Mouse (Mus musculus) forelimb bud, embryonic 11.5 days (tissue): ENCODE data around the gene Zkscan1.
A peak's percentile ranks its signal among the peaks of the same experiment; 100 is the strongest.
"Not testable (repeated sequence)": the region's sequence is repeated elsewhere in the genome, so short reads cannot be mapped to it uniquely, and the experiment has no call there.

ENCODE experiments used
- DNase-seq: peaks from one replicate; pipeline ENCODE4 v3.0.0-alpha.2; 2012; ENCODE audit warnings: low read depth, low spot score

The Zkscan1 gene

DNA sequence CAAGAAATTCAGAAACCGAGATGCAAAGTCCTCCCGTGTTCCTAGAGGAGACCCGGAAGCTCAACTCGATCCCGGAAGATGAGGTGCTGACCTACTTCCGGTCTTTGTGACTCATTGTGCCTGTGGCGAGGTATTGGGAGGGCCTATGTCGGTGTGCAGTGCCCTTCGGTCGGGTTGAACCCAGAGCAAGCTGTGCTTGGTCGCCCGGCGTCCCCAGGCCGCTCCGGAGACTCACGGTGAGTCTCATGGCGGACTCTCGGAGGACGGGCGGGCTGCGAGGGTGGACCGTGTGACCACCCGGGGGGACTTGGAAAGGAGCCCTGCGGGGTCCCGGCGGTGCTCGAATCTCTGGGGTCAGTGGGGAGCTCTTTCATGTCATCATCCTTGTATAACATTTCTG is at the start of gene Zkscan1:
Zkscan1 (plus strand) TSS at position 89 of the 400 bp plus-strand sequence.
- DNase-seq: peak; percentile 91

DNA sequence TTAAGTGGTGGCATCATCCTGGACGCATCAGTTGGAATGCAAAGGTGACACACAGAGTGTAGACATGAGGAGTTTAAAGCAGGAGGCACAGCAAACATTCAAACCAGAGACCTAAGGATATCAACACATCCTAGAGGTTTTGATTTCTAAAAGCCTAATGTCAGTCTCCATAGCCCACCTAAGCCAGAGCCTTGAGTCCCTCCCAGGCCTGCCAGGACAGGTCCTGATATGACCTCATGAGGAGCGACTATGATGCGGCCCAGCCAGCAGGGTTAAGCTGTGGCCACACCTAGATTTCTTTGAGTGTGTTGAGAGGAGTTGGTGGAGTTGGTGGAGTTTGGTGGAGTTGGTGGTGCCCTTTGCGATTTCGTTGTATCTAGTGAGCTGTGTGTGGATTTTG is 32.0 kb upstream of the Zkscan1 start, which contains the start of gene Smok3c:
Smok3c (plus strand) TSS at position 301 of the 400 bp plus-strand sequence.
- DNase-seq: not testable (repeated sequence)

DNA sequence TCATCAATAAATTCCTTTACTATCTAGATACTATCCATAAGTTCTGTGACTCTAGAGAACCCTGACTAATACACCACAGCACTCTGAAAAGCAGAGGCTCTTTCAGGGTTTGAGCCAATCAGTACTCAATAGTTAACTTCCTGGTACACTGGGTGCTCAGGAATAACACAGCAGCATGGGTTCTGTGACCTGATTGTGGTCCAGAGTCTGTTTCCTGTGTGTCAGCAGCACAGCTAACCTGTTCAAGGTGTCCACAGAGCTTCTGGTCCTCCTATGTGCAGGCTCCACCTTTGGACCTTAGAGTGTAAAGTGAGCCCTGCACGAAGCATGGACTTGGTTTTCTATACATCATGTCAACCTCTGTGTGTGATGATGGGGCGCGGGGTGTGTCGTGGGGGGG is 11.1 kb upstream of the Zkscan1 start:
- no peak for DNase-seq

DNA sequence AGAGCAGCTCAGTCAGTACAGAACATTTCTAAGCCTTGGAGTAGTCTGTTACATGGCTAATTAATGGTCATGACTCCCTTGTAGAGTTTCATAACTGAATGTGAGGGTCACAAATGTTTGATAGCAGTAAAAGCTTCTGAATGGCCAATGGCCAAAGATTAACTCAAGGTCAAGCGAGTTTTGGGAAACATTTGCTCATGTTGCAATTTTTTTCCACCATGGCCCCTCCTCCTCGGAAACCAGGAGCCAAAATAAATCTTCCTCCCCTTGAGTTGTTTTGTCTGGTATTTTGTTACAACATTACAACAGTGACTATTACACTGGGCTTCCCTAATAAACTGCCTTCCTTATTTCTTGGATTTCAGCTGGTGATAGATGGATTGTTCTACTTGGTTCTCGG is 9.2 kb upstream of the Zkscan1 start:
- DNase-seq: no peak

DNA sequence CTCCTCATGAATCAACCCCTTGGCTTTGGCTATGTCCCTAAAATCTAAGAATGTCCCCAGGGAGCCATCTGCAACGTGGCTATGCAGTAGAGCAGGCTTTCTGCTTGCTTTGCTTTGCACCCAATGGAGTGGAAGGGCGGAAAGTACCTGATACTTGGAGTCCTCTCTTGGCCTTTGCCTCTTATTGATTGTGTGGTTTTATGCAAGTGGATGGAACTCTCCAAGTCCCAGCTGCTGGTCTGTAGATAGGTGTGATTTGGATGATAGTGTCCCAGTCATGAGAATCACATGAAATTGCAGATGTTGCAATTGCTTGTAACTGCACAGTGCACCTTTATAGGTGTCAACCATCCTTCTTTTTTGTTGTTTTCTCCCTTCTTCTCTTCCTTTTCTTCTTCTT is 8.7 kb upstream of the Zkscan1 start:
- DNase-seq: no peak

DNA sequence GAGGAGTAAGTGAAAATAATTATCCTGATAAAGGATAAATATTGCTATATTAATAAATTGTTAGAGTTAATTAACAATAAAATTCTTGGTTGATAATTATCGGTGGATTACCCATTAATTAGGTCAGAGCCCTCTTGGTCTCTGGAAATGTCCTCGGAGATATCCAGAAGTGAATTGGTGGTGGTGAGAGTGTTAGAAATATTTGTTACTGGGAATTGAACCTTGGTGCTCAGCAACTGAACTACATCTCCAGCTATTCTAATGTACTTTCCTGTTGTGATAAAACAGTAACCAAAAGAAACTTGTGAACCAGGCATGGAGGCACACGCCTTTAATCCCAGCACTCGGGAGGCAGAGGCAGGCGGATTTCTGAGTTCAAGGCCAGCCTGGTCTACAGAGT is 4.4 kb upstream of the Zkscan1 start:
- DNase-seq: no peak

DNA sequence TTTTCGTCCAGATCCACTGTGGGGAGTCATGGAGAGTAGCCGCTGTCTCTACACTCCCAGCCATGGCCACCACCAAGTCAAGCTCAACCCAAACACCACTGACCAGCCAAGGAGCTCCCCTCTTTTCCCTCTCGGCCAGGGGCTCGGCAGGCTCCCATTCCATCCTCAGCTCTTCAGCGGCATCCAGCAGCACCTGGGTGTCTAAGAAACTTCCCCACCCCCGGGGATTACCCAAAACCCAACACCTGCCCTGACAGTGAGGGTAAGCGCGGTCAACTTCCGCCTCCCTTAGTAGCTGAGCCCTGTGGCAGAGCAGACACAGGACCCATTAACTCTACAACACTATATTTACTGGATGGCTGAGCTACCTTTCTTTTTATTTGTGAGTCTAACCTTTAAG is 3.4 kb upstream of the Zkscan1 start:
- DNase-seq: no peak

DNA sequence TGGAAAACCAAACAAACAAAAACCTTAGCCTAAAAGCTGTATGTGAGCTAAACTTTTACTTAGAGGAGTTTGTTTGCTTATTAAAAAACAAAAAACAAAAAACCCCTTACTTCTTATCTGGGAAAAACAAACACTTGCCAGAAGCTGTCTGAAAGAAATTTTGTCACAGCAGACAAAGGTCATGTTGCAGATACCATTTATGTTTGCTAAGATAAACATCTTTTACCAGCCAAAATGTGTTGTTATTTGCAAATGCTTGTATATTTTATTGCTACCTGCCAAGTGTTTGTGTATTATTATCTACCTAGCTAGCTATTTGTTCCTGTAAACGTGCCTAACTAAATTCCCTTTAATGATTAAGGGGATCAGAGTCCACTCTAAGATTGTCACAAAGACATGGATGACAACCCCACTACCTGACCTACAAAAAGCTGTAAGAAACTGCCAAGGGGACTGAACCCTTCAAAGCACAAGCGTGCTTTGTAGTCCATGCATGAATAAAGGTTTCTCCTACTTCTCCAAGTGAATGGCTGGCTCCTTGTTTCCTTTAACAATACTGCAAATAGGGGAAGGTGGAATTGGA is 1.5 kb upstream of the Zkscan1 start:
- DNase-seq: no peak

DNA sequence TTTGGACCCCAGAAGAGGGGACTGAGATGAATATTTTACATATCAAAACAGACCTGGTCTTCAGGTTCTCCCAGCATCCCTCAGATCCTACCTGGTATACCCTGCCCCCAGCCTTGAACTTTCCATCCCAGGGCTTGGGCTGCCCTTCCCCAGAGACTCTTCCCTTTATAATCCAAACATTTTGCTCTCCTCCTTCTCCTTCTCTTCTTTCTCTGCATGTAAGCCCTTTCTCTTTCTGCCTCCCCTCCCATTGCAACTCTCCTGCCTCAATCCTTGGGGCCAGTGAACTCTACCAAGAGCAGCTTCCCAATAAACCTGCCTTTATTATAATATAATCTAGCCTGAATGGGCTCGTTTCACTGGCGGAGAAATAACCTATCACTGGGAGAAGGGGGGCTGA is 948 bp upstream of the Zkscan1 start:
- no peak for DNase-seq

DNA sequence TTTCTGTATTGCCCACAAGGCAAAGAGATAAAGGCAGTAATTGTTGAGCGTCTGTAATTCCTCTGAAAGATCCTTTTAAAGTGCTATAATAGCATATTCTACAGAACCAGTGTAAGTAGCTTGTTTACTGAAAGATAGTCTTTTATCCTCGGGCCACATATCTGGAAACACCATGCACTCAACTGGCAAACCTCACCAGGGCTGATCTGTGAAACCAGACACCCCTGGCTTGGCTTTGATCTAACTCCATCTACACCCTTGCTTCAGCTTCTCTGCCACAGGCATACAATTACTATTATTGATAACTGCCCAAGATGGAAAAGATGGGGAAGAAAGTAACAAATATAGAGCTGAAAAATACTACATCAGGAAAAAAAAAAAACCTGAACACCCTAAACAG is 377 bp upstream of the Zkscan1 start:
- no peak for DNase-seq

DNA sequence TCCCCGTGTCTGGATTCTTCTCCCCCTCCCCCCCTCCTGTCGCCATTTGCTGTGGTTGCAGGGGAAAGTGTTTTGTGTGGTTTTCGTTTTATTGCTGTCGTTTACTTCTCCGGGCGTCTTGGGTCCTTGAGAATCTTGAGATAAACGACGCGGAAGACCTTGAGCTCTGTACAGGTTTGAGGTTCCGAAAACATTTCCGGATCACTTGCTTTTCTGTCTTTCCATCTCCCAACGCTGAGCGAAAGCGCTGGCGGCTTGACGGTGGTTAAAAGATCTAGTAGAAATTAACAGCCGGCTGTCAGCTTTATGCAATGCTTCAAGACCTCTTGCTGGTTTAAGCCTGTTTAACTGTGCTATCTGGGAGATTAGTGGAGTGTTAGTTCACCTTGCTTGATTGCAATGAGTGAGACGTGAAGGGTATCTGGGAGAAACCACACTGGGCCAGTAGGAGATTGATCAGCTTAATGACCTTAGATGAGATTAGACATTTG is 582 bp downstream of the Zkscan1 start:
- peak; percentile 17 for DNase-seq

DNA sequence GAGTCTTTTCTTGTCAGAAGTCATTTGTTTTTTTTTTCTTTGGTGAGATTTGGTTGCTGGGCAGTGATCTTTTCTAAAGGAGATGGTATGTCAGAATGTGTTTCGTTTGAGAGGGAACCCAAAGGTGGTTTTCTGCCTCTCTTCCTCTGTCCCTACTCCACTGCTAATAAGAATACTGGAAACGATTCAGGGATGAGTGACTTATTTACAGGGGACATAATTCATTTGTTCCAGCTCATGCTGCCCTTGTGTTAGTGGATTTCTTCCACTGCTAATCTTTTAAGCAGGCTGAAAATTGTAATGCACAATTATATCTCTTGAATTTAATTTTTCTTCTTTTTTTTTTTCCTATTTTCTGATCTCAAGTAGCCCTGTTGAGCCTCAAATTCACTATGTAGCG is 2.0 kb downstream of the Zkscan1 start:
- no peak for DNase-seq

DNA sequence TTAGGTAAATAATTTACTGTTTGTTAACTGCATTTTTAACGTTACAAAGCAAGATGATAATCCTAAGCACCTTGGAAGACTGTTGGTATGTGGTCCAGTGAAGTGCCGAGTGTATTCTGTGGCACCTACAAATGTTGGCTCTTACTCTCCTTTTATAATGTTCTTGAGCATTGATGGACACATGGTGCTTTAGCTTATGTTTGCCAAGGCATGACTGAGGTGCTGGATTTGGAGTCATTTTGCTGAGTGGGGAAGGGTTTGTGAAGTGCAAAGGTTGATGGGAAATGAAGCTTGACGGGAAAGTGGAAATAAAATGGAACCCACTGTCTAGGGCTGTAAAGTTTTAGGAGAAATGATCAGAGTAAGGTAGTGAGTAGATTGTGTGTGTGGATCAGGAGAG is 3.5 kb downstream of the Zkscan1 start:
- DNase-seq: no peak

DNA sequence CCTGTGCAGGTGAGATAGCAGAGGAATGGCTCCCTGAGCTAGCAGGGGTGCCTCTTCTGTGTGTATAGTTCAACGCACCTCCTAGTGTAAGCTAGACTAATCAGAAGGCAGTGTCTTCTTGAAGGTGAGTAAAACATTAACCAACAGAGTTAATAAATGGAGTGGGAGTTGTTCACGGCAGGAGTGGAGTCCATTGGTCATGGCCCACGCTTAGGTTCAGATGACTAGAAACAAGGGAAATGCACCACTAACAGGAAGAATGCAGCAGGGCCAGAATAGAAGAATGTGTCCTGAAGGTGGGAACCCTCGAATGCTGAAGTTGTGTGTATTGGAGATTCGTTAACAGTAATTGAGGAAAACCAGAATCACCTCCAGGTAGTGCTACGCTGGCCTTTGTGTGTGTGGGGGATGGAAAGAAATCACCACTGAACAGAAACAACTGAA is 4.2 kb downstream of the Zkscan1 start:
- DNase-seq: no peak

DNA sequence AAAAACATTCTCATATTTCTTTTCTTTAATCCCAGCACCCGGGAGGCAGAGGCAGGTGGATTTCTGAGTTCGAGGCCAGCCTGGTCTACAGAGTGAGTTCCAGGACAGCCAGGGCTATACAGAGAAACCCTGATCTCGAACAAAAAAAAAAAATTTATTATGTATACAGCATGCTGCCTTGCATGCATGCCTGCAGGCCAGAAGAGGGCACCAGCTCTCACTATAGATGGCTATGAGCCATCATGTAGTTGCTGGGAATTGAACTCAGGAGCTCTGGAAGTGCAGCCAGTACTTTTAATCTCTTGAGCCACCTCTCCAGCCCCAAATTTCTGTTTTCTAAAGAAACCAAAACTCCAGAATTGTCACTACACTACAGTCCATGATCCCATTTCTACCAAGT is 5.4 kb downstream of the Zkscan1 start:
- DNase-seq: no peak

DNA sequence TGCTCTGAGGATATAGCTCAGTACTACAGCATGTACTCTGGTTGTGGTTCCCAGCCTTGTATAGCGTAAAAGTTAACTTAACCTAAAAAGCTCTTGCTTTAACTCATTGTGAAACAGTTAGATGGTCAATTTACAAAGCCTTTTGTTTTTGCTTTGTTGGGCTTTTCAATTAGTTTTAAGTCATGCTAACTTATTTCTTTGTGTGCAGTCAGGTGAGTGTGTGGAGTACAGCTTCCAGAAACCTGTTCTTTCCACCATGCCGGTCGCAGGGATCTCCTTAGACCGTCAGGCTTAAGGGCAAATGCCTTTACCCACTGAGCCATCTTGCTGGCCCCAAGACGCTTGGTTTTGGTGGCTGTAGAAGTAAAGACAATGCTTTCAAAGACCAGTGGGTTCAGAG is 5.9 kb downstream of the Zkscan1 start:
- no peak for DNase-seq

DNA sequence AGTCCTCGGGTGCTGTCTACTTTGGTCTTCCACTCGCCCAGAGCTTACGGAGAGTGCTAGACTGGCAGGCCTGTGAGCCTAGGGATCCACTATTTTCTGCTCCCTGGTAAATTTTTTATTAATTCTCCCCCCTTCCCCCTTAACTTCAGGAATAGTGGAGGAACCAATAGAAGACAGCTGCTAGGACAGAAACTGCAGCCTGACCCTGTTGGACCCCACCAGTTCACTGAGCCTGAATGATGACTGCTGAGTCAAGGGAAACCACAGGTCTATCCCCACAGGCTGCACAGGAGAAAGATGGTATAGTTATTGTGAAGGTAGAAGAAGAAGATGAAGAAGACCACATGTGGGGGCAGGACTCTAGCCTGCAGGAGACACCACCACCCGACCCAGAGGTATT is 7.9 kb downstream of the Zkscan1 start:
- no peak for DNase-seq

DNA sequence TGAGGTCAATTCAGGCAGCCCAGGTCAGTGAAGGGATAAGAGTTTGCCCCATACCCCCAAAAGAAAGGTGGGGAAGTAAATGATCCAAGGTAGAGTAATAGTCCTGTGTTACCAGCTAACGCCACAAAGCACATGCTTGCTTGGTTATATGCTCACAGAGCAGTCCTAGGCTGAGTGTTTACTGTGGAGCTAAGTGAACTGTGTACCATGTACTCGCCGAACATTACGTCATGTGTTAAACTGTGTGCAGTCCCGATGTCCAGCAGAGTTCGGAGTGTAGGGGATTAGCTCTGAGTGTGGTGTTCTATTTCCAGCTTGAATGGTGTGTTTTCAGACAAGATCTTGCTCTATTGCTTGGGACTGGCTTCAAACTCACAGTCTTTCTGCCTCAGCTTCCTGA is 9.6 kb downstream of the Zkscan1 start:
- DNase-seq: no peak

DNA sequence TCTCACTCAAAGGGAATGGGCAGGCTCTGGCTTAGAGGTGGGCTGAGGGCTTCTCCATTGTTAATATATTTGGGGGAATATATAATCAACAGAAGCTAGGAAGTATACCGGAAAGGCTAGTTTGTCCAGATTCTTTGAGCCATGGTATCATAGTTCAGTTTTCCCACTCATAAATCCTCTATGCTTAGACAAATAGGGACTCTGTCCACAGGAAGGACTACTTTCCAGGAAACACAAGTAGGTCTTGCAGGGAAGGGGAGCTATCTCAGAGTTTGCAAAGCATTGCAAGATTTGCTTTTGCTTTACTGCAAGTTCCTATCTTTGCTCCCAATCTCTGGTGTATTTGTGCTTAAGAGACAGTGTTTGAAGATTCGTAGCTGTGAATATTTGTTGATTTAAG is 20.1 kb downstream of the Zkscan1 start:
- no peak for DNase-seq

DNA sequence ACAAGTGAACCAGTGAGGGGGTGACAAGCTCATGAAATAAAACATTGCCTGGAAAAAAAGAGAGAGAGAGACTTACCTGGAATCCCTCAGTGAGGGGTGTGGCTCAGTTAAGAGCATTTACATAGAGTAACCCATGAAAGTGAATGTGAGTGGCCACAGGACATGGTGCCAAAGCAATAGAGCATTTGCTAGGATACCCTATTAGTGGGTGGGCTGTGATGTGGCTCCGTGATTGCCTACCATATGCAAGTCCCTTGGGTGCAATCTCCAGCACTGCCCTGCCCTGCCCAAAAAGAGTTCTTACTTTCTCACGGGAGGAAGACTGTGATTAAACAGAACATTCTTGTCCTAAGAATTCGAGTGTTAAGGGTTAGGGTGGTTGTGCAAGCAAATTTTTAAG is 22.2 kb downstream of the Zkscan1 start:
- no peak for DNase-seq

DNA sequence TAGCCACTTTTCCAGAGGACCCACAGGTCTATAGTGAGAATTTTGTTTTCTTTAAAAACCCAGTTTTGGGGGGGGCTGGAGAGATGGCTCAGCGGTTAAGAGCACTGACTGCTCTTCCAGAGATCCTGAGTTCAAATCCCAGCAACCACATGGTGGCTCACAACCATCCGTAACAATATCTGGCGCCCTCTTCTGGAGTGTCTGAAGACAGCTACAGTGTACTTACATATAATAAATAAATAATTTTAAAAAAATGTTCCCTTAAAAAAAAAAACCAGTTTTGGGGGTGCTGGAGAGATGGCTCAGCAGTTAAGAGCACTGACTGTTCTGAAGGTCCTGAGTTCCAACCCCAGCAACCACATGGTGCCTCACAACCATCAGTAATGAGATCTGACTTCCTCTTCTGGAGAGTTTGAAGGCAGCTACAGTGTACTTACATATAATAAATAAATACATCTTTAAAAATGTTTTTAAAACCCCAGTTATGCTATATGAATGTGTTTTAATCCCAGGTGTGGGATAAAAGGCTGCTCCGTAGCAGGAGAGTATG is 25.0 kb downstream of the Zkscan1 start:
- DNase-seq: not testable (repeated sequence)

DNA sequence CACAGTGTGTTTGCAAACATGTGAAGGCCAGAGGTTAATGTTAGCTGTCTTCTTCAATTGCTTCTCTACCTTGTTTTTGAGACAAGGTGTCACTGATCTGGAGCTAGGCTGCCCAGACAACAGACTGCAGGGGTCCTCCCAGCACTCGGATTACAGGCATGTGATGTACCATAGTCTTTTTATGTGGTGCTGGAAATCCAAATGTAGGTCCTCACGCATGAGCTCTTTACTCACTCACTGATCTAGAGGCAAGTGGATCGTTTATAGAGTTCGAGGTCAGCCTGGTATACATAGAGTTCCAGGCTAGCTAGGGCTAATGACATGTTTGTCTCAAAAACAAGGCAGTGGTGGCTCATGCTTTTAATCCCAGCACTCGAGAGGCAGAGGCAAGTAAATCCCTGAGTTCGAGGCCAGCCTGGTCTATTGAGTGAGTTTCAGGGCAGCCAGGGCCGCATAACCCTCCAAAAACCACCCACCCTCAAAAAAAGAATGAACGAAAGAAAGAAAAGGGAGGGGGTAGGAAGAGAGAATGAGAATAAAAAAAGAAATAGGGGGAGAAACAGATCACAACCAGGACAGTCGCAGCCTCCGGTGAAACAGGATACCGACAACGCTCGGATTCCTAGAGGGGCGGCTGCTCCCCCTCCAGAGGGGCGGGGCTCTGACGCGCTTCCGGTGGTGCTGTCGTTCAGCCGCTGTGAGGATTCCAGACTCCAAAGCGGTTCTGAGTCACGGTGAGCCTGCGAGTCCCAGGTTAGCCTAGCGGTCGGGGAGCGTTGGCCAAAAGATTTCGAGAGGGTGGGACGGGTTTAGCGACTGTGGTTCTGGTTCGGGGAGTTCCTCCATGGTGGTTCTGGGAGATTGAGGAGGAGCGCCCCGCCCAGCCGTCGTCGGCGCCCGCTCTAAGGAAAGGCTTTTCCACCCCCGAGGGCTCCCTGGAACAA is 31.6 kb downstream of the Zkscan1 start, which contains the start of gene Zscan21:
Zscan21 (plus strand) TSS at position 649 of the 944 bp plus-strand sequence.
- DNase-seq: peak; percentile 87
